Mouse (Mus musculus) embryonic facial prominence, embryonic 11.5 days (tissue): ENCODE results near the gene H2al1o. TPM values are rescaled to one million over a fixed set of nuclear protein-coding genes. Genes with fewer than 3 reads are reported as not detected.
"Not testable (repeated sequence)": the region's sequence is repeated elsewhere in the genome, so short reads cannot be mapped to it uniquely, and the experiment has no call there.

Experiments
- ATAC-seq: fragments of 200-750 bp; cut with Nextera tagmentation; replicated peaks from 2 replicates; pipeline ENCODE4 v1.8.0; 2017; ENCODE audit warnings: low read depth; ENCODE audit not compliant: insufficient number of reproducible peaks, low FRiP score, low TSS enrichment
- DNase-seq: peaks from one replicate; pipeline ENCODE4 v3.0.0-alpha.2; 2015; ENCODE audit warnings: low spot score
- H3K27ac ChIP-seq: fragments of 300-500 bp; sonication (generic); replicated peaks from 2 replicates; pipeline ENCODE4 v1.5.1; 2014; ENCODE audit warnings: mild to moderate bottlenecking, low read depth, low read length, control low read depth
- H3K27me3 ChIP-seq: fragments of 300-500 bp; sonication (generic); 2 replicates; pipeline ENCODE4 v1.6.1; 2014; ENCODE audit warnings: mild to moderate bottlenecking, low read length, moderate library complexity, mixed read lengths; ENCODE audit not compliant: control insufficient read depth, insufficient read depth
- H3K36me3 ChIP-seq: fragments of 300-500 bp; sonication (generic); replicated peaks from 2 replicates; pipeline ENCODE4 v1.6.1; 2014; ENCODE audit warnings: low read depth, mild to moderate bottlenecking, low read length, moderate library complexity, mixed read lengths; ENCODE audit not compliant: control insufficient read depth, insufficient read depth
- H3K4me1 ChIP-seq: fragments of 300-500 bp; sonication (generic); 2 replicates; pipeline ENCODE4 v1.6.1; 2014; ENCODE audit warnings: low read length, mixed read lengths; ENCODE audit not compliant: control insufficient read depth, insufficient read depth
- H3K4me2 ChIP-seq: fragments of 300-500 bp; sonication (generic); 2 replicates; pipeline ENCODE4 v1.6.1; 2014; ENCODE audit warnings: low read depth, mild to moderate bottlenecking, control low read depth, low read length, moderate library complexity
- H3K4me3 ChIP-seq: fragments of 300-500 bp; sonication (generic); 2 replicates; pipeline ENCODE4 v1.5.1; 2014; ENCODE audit warnings: low read depth, low read length, control low read depth
- H3K9ac ChIP-seq: fragments of 300-500 bp; sonication (generic); replicated peaks from 2 replicates; pipeline ENCODE4 v1.6.1; 2014; ENCODE audit warnings: mild to moderate bottlenecking, control low read depth, low read length
- H3K9me3 ChIP-seq: fragments of 300-500 bp; sonication (generic); replicated peaks from 2 replicates; pipeline ENCODE4 v1.6.1; 2016; ENCODE audit warnings: mild to moderate bottlenecking, low read length, inconsistent platforms, mixed read lengths; ENCODE audit not compliant: control insufficient read depth
- WGBS: fragments of 180-500 bp; shearing (Covaris S2); extraction: QIAGEN DNeasy Blood & Tissue Kit; methylation state at CpG from one replicate; pipeline ENCODE4 v1.1.7; 2014; 5-methylcytosine and 5-hydroxymethylcytosine counted together
- polyA plus RNA-seq: library from polyadenylated mRNA; unstranded; fragments of >200 nt; fragmentation: Nextera tagmentation; extraction: Ambion mirVana; gene quantifications from 2 replicates; pipeline ENCODE4 v1.2.1, GENCODE M21; 2014

H2al1o gene
- polyA plus RNA-seq = not detected in 2 replicates

DNA sequence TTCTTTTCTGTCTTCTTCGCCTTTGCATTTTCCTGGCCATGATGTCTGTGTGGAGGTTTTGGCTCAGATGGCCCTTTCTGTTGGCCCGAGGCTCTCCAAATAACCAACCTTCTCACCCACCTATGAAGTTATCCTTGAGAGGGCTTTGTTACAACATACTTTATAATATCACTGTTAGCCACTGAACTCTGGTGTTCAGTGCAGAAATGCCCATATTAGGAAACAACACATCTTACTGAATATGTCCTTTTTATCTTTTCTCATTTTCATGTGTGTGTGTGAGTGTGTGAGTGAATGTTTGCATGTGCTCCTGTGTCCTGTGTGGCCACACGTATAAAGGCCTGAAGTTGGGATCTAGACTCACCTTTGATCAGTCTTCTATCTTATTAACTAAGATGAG lies at the start of gene H2al1o:
H2al1o (minus strand) TSS at position 101 of the 400 bp plus-strand sequence.
- not testable (repeated sequence) for H3K9me3 ChIP-seq, H3K9ac ChIP-seq, ATAC-seq, H3K27me3 ChIP-seq, DNase-seq, H3K4me3 ChIP-seq, H3K27ac ChIP-seq, H3K4me2 ChIP-seq, H3K36me3 ChIP-seq, H3K4me1 ChIP-seq
- WGBS = 91% methylated on average over 3 of the region's 3 CpGs

DNA sequence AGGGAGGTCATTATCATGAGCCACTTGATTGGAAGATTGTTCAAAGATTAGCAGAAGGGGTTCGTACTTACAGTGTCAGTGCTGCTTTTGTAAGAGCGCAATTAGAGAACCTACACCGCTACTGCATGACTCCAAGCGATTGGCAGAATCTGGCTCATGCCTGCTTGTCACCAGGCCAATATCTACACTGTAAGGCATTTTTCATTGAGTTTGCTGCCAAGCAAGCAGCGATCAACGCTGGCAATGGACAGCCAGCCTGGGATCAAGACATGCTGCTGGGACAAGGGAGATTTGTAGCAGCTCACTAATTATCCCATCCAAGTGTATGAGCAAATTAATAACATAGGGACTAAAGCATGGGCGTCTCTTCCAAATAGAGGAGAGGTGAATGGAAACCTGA lies 25.8 kb upstream of the H2al1o start:
- WGBS = 90% methylated on average over 7 of the region's 7 CpGs

DNA sequence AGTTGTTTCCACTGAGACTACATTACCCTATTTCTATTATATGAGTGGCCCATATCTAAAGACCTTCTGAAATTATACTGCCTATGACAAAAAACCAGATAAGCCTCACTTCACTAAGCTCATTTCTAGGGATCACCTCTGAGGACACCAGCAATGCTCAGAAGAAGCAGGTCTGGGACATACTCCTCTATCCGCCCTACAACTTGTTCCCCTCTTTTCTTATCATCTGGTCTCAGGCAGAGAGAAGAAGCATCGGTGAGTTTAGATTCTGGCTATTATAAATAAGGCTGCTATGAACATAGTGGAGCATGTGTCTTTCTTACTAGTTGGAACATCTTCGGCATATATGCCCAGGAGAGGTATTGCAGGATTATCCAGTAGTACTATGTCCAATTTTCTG lies 35.3 kb downstream of the H2al1o start:
- Histone ChIP-seq H3K27ac (no peak overlapping the region), H3K4me1 (no peaks in the 10 kb centered on the region), H3K27me3 (no peaks in the 10 kb centered on the region), H3K9ac (no peak overlapping the region), H3K4me3 (no peak overlapping the region), H3K36me3 (no peaks in the 10 kb centered on the region), H3K9me3 (no peaks in the 10 kb centered on the region), H3K4me2 (no peak overlapping the region)
- WGBS = 95% methylated on average over 3 of the region's 3 CpGs
- DNase-seq = no peak
- ATAC-seq = no peak

More for the DNA sequence above, 25.8 kb upstream of the H2al1o start:
- not testable (repeated sequence) for H3K36me3 ChIP-seq, H3K27me3 ChIP-seq, DNase-seq, H3K4me3 ChIP-seq, H3K9ac ChIP-seq, H3K9me3 ChIP-seq, H3K27ac ChIP-seq, ATAC-seq, H3K4me2 ChIP-seq, H3K4me1 ChIP-seq

Other genes starting within 250 kb of the H2al1o start
- not detected in 2 replicates for gene H2al1k, start 221.8 kb downstream of the H2al1o start, polyA plus RNA-seq
- gene Cybb, start 84.6 kb downstream of the H2al1o start, polyA plus RNA-seq = 0.93 and 1.3 TPM in 2 replicates
- 23.5 and 24.9 TPM in 2 replicates for gene Dynlt3, start 90.6 kb upstream of the H2al1o start, polyA plus RNA-seq